Mouse (Mus musculus) adrenal gland, postnatal 36 days (tissue): ENCODE measurements around the gene Nacc2. TPM values are rescaled to one million over a fixed set of nuclear protein-coding genes. Genes with fewer than 3 reads are reported as not detected.
A peak's percentile ranks its signal among the peaks of the same experiment; 100 is the strongest.

Source experiments
- DNase-seq, 2 experiments: peaks; one replicate each; pipeline ENCODE4 v3.0.0; 2021; ENCODE audit warnings: mixed read lengths in 1 of 2
- total RNA-seq, 2 experiments: library from RNA; stranded (reverse); gene quantifications; 2 replicates each; pipeline ENCODE4 v1.2.3; 2021

The Nacc2 gene
- total RNA-seq, 2 experiments from 2014 or later = 33.3 to 40.1 TPM

DNA sequence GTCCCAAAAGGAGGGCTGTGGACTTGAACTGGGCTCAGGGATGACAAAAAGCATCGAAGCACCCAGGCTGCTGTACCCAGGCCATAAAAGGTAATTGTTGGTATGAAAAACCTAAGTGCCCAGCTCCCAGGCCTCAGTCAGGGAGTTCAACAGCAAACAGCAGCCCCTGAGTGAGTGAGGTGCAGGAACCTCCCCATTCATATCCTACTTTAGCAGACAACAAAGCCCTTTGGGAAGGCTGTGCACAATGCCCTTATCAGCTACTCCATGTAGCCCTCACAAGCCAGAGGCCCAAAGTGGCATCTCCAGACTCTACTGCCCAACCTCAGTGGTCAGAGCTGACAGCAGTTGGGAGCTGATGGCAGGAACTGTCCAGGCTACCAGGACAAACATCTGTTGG is 23.2 kb downstream of the Nacc2 start:
- no peak for DNase-seq

DNA sequence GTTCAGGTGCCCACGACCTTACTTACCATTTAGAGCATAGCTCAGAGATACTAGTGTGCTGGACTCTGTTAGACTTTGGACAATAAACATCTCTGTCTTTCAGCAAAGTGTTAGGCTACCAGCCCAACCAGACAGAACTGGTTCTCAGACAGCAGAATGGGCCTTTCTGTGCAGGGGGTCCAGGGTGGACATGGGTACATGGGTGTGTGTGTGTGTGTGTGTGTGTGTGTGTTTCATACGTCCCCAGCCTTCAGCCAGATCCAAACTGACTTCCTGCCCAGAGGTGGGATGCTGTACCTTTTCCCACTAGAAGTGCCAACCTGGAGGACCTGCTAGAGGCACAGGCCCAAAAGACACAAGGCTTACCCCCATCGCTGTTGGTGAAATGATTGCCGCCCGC is 23.8 kb downstream of the Nacc2 start:
- DNase-seq = no peak

DNA sequence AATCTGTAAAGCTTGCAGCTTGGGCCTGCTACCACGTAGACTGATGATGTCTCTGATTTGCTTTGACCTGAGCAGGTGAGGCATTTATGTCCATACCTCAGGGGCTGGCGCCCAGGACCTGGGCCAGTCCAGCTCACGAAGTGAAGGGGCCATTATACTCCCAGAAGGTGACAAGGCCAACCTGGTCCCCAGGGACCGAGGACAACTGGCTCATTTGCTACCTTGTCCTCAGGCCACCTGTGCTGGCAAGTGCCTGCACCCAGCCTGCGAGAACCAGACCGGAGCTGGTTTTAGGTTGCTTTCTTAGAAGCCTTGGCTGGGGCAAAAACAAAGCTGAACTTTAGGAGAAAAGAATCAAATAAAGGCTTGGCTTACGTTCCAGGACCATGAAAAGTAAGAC is 29.1 kb downstream of the Nacc2 start:
- no peak for DNase-seq

DNA sequence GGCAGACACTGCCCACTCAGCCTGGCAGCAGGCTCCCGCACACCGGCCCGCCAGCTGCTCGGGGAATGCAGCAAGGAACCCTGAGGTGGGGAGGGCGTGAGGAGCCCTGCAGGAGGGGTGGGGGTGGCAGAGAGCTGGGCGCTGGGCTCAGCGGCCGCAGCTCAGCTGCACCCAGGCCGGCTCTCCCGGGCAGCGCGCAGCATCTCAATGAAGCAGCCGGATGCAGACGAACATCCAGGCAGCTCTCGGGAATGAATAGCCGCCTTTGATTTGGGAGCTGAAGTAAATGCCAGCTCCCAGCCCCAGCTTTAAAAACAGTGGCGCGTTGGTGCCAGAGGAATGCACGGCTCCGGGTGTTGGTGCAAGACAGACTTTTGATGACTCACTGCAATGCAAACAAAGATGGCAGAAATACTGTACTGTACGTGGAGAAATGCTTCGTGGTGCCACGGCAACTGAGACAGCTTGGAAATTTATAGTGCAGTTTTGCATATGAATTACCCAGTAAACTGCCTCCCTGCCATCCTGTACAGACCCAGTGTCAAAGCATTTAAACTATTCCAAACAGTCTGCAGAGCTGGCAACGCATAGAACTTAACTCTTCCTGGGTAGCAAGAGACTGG is 31.1 kb downstream of the Nacc2 start:
- DNase-seq = peak; percentile 25 to 38

DNA sequence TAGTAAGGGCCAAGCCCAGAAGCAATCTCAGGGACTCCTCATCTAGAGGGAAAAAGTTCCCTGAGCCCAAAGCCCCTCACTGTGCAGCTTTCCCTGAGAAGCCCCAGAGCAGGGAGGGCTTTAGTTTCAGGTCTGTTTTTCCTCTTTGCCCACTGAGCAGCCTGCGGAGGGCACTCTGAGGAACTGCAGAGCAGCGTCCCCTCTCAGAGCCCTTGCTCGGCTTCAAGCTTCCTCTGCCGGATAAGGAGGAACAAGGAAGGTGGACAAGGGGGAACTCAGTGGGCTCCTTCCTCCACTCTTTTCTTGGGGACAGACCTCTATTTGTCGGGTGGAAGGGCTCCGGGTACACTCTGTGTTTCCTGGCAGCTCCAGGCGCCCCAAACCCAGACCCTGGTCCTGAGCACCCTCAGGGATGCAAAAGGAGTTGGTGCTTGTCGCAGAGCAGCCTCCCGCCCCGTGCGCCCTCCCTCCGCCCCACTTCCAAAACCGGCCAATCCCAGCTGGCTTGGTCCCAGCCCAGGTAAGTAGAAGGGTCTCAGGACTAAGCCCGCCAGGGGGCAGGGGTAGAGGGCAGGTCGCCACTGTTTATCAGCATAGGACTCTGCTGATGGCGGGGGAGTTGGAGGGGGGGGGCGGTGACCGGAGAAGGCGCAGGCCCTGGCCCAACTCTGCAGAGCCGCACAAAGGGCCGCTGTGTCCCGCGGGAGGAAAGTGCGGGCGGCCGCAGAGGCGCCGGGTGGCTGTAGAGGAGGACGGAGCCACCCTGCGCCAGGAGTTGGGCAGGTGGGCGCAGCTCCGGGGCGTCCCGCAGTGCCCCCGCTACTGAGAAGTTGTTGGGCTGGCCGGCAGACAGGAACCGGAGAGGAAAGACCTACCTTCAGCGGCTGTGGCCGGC is 31.9 kb downstream of the Nacc2 start:
- DNase-seq = no peak

DNA sequence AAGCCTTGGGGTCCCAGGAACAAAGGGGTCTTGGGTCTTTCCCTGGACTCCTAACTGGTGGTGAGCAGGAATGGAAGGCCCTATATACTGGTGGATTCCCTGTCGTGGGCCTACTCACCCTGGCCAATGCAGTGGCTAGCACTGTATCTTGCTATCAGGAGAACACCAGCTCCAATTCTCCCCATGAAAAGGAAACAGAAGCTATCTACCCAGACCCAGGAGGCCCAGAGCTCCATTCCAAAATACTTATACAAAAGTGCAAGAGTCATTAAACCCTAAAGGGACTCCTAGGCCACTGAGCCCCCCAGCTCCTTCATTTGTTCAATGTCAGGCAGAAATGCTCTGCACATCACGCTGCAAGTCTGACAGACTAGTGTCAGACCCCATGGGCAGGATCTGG is 34.0 kb downstream of the Nacc2 start:
- DNase-seq = no peak

DNA sequence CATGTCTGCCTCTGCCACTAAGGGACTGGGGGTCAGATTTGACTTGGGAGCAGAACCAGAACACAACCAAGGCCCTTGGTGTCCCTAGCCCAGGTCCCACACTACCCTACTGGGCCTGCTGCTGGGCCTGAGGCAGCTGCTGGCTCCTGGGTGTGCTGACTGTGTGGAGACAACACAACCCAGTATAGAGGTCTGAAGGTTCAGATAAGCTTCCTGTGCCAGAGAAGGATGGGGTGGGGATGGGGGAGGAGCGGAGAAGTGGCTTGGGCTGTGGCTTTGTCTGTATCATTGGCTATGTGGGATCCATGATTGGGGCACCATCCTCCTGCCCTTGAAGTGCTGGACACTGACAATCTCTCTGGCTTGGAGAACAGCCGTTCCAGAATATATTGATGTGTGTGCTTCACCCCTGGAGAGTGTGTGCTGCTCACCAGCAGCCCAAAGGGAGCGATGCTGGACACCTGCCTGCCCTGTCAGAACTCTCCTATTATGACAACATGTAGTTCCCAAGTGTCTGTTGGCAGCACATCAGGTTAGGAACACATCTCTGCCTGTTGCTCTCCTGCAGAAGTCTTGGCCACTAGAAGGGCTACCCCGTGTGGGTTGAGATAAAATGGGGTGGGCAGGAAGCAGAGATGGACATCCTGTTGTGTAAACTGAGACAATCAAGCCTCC is 36.0 kb downstream of the Nacc2 start:
- DNase-seq = no peak

DNA sequence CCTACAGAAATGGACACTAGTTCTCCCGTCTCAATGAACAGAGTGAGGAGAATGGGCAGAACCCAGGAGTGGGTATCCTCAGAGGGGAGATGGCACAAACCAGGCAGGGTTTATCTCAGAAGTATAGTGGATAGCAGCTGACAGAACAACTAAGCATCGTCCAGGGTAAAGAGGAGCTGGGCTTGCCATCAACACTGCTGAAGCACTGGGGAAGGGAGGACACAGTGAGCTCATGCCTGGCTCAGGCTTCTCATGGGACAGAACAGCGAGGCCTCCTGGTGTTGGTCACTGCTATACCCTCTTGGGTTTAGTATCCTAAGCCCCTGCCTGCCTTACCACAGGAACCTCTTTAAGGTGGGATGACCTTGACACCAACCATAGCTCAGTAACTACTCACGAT is 36.5 kb downstream of the Nacc2 start:
- DNase-seq = no peak

DNA sequence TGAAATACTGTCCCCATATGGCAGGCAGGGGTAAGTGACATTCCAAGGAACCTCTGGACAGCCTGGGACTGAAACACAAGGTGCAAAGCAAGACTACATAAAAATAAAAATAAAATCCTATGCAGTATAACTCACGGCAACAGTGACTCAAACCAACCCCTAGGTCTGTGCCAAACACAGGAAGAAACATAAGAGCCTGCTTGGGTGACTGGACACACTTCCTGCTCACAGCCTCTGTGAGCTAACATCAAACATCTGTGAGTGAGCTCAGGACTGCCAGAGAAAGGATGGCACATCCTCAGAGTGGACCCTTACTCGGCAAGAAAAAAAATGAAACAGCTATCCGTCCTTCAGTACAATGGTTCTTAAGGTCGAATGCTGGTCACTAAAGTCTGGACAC is 40.1 kb downstream of the Nacc2 start:
- DNase-seq = no peak

DNA sequence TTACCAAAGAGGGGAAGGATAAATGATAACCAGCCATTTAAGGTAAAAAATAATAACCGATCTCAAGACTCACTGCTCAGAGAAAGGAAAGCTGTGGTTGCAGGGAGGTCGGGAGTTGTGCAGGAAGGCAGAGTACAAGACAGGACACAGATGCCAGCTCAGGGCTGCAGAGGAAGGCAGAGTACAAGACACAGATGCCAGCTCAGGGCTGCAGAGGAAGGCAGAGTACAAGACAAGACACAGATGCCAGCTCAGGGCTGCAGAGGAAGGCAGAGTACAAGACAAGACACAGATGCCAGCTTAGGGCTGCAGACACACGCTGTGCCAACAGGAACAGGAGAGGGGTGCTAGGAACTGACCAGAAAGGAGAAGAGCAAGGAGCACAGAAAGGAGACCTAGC is 42.2 kb downstream of the Nacc2 start:
- DNase-seq = no peak

DNA sequence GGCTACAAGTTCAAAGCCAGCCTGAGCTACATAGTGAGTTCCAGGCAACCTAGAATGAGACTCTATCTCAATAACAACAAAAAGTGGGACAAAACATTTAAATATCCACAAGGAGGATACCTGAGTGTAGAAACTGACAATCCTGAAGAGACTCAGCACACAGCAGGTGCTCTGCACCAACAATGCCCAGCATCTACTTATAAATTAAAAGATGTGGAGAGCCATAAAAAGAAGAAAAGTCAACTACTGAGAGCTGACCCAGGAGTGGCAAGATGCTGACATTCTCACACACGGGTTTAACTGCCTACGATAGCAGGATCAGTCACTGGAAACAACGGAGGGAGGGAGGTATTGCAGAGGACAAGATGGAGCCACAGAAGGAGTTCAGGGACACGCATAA is 43.6 kb downstream of the Nacc2 start:
- no peak for DNase-seq

DNA sequence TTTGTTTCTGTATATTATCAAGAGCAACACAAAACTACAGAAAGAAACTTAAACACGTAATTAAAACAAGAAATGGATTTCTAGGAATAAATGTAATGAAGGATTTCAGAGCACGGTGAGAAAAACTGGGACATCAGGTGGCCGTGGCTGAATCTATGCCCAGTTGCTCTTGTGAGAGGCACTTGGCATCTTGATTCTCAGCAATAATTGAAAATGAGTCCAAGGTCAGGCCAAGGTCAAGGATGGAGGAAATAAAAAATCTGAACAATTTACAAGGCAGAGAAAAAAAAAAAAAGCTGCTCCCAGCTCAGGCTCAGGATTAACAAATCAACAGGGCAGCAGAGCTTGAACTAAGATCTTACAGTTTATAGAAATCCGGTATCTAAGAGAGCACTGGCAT is 46.0 kb downstream of the Nacc2 start:
- no peak for DNase-seq

DNA sequence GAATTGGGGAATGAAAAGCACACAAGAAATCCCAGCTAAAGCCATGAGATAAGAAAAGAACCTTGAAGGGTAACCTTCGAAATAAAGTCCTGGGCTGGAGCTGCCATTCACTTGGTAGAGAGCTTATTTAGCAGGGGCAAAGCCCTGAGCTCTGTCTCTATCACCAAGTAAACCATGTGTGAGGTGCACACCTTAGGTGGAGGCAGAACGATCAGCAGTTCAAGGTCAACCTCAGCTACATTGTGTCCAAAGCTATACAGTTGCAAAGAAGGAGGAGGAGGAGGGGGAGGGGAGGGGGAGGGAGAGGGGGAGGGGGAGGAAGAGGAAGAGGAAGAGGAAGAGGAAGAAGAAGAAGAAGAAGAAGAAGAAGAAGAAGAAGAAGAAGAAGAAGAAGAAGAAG is 46.9 kb downstream of the Nacc2 start:
- no peak for DNase-seq

DNA sequence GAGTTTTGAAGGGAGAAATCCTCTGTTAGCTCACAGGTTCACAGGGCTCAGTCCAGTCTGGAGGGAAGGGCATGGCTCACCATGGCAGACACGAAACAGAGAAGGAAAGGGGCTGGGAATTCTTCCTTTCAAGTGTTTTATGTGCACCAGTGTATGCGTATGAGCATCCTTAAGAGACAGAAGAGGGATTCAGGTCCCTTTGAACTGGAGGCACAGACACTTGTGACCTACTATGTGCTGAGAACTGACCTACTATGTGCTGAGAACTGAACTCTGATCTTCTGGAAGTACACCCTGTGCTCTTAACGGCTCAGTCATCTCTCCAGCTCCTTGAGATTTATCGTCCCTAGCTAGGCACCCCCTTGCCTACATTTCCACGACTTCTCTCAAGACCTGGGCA is 48.5 kb downstream of the Nacc2 start:
- no peak for DNase-seq

DNA sequence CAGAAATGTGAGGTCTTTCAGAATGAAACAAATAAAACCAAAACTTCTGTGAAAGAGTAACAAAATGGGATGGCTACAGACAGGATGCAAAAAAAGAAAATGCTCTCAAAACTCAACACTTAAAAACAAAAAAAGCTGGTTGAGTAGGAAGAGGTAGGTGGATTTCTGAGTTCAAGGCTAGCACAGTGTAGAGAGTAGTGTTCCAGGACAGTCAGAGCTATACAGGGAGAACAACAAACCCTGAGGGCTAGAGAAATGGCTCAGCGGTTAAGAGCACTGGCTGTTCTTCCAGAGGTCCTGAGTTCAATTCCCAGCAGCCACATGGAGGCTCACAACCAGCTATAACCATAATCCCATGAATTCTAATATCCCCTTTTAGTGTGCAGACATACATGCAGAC is 54.4 kb downstream of the Nacc2 start:
- DNase-seq = no peak

DNA sequence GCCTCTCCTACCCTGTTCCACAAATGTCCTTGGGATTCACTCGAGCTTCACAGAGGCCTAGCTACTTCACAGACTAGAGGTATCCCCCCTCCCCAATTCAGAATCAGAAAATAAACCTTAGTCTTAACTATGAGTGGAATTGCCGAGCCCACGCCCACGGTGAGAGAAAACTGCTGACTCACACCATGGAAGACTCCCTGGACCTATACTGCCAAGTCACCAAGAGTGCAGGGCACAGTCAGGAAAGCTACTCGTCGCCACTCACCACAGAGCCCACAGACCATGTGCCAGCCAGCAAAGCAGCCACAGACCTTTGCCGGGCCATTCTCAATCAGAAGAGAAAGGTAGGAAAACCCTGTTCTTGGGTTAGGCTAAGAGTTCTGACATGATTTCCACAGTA is 54.8 kb downstream of the Nacc2 start:
- DNase-seq = no peak

DNA sequence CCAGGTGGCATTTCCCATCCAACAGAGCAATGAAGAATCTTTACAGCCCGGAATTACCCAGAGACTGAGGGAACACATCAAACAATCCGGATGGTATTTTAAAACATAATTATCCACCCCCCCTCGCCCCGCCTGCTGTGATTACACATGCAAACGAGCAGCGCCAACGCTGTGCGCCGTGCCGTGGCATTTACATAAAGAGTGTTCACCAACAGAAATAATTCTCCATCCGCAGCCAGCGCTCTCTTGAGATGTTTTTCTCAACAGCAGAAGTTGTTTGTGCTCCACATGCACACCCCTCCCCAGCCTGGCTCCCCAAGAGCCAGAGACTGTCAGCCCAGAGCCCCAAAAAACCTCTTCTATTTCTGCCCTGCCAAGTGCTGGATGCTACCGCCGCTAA is 56.5 kb downstream of the Nacc2 start:
- DNase-seq = no peak

DNA sequence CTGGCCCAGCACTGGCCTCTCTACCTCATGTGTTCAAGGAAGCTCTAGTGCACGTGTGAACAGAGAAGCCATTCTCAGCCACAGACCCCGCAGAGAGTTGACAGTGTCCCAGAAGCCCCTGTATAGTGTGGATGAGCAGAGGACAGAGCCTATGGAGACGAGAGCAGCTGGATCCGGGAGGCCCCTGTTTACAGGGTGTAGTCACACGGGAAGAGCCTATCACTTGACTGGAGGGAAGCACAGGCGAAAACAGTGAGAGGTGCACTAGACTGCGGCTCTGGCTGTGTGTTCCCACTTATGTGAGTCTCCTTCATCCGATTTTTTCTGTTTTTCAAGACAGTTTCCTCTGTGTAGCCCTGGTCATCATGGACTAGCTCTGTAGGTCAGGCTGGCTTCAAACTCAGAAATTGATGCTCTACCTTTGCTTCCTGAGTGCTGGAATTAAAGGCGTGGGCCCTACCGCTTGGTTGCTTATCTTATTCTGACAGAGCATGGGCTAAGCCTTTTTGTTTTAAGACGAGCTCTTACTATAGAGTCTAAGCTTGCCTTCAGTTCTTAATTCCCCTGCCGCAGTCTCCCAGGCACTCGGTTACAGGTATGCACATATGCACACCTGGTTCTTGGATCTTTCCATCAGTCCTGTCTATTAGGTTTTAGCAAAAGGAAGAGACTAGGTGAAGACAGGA is 60.1 kb downstream of the Nacc2 start:
- no peak for DNase-seq

DNA sequence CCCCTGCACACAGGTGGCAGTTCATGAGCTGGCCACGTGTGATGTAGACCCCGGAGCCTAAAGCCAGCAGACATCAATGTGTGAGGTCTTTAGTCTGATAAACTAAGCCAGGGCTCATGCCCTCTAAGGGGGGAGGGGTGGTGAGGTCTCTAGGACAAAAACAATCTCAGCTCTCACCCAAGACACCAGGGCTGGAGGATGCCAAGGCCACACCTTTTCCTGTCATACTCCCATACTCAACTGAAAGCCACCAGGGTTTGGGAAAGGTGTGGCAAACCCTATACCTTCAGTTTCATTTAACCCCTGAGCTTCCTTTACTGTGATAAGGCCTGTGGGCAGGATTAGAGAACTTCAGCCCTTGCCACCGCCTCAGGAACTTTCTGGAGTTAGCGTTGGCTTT is 60.8 kb downstream of the Nacc2 start:
- DNase-seq = no peak

DNA sequence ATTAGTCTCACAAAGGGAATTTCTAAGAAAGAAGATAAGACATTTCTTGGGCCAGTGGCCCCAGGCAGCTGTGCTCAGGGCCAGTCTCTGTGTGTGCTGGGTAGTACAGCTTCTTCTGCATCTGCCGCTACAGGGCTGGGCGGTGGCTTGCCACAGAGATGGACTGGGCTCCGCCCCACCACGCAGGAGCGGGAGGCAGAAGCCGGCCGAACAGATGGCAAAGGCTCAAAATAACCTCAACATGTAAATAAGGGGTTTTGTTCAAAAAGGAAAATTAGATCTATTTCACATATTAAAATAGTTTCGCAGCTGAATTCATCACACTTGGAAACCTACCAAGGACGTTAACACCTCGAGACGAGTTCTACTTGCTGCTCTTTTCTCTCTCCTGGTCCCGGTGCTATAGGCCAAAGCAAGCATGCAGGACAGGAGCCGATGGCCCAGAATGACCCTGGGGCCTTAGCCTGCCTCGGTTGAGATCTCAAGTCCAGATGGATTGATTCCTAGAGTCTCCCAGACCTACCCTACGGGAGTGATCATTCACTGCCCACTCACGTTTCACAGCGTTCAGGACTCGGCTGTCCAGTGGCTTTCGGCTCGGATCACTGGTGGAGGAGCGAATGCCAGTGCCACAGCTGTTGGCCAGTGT is 61.9 kb downstream of the Nacc2 start:
- DNase-seq = no peak

DNA sequence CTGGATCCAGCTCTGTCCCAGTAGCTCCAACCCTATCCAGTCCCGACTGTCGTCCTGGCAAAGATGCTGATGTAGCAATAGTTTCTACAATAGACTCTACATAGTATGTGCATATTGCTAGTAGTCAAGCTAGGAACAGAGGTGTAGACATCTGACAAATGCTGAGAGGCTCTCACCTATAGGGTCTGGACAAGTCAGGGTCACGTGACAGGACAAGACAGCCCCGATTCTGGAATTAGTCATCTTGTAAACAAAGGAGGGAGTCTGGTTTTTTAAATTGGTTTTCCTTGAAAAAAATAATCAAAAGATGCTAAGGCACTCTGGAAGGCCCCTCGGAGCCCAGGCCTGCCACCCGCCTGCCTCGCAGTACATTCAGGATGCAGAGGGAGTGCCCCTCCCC is 66.0 kb downstream of the Nacc2 start:
- DNase-seq = no peak

DNA sequence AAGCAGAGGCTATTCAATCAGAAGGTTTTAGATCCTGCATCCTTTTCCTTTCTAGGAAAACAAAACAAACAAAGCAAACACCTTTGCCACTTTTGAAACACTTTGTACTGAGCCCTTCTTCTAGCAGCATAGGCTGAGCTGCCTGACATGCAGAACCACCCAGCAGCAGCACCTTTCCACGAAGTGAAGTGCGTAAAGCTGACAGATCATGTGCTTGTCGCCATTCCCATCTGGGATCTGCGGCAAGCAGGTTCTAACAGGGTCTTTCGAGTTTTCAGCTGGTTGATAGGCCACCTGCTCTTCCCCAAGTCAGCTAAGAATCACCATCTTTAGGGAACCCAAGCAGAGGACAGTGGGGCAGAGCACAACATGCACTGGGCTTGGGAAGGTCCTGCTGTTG is 66.8 kb downstream of the Nacc2 start:
- DNase-seq = no peak
